Mouse (Mus musculus): ENCODE measurements at regions not wholly inside any gene's neighbourhood (a gene's known extent, or its start where the extent isn't known, plus 50 kb on each side); places are given as distances from the start of the nearest gene placed in this dataset.

- peak; percentile 53 for DNase-seq (ENCODE audit: low read depth, low spot score)
Measured at GRCm38 (mm10) chr4:32074399-32075296, 110.8 kb downstream of the Map3k7 start.

DNA sequence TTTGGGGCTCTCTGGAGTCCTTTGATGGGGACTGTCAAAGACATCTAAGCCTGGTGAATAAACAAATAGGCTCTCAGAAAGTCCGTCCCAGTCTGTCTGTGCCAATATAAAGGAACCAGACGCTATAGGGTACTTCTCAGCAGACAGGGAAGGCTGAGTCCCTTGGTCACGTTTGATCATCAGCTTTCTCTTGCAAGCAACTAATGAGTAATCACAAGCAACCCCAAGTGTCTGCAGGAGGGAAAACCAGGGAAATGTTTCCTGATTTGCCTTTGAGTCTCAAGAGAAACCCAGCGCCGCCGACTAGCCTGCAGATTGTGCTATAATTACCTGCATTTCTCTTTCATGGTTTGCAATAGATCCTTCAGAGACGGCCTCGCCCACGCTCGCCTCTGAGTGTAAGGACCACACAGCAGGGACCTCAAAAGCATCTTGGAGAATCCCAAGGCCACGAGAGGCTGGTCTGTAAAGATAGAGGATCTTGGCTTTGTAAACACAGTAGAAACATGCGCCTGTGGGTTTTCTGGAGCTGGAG lies 112.6 kb downstream of the Map3k7 start:
- DNase-seq (ENCODE audit: low read depth, low spot score), result no peak

DNA sequence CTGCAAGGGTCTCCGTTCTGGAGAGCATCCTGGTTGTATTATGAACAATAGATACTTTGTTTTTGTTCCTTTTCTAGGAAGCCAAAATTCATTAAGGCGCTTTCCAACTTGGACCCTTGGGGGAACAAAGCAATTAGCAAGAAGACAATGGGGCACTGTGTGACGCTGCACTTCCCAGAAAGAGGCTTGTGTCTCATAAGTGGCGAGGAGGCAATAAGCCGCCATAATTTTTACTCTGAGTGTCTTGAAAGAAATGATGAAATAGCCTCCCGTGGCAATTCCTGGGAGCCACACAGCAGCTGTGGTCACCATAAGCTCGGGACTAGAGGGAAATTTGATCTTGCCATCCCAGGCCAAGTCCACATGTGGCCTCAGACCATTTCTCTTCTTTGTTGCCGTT lies 119.6 kb downstream of the Map3k7 start:
- no peak for DNase-seq (ENCODE audit: low read depth, low spot score)

- no peak for DNase-seq (ENCODE audit: low read depth, low spot score)
Measured at GRCm38 (mm10) chr4:32084250-32084869, 120.5 kb downstream of the Map3k7 start.

GRCm38 (mm10) chr4:32085040-32085439 lies 121.1 kb downstream of the Map3k7 start:
- DNase-seq (ENCODE audit: low read depth, low spot score), result no peak

GRCm38 (mm10) chr4:32091086-32091485 lies 127.2 kb downstream of the Map3k7 start:
- no peak for DNase-seq (ENCODE audit: low read depth, low spot score)

DNA sequence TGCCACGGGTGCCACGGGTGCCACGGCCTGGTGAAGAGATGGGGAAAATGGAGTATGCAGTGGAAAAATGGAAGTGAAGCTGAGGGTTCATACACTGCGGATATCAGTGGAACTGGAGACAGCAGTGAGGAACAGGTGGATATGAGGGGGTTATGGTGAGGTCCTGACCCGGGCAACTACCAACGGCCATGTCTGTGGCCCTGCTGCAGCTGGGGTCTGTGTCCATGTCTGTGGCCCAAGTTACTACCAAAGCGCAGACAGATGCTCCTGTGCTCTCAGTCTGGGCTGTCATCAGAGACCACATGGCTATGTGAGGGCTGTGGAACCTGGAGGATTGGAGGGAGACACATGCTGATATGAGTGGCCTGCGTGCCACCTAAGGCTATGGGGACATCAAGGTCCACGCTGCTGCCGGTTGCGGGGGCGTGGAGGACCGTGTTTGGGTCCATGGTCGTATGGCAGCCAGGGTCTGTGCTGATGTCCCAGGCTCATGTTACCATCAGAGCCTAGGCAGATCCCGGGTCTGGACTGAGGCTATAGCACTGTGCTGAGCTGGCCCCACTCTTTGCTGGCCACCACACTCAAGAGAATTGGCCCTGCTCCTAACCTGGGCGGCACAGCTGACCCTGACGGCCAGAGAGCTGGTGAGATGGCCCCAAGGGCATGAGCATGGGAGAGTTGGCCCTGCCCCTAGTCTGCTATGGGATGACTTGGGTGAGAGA lies 128.6 kb downstream of the Map3k7 start:
- DNase-seq (ENCODE audit: low read depth, low spot score), result no peak

- no peak for DNase-seq (ENCODE audit: low read depth, low spot score)
Measured at GRCm38 (mm10) chr4:32098233-32098632, 134.3 kb downstream of the Map3k7 start.

DNA sequence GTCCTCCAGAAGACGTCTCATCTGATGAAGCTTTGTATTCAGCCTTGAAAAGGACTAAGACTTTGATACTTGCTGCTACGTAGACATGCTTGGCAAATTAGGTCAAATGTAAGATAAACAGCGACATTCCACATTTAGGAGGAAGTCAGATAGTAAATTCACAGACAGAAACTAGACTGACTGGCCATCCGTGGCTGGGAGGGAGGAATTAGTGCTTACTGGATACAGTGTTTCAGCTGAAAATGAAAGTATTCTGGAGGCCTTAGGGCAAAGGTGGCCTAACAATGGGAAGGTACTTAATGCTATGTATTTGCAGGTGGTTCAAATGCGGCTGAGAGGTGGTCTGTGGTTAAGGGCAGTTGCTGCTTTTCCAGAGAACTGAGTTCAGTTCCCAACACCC lies 137.1 kb downstream of the Map3k7 start:
- DNase-seq (ENCODE audit: low read depth, low spot score), result no peak

GRCm38 (mm10) chr4:32106664-32107171 lies 131.9 kb upstream of the Bach2 start:
- no peak for DNase-seq (ENCODE audit: low read depth, low spot score)

- DNase-seq (ENCODE audit: low read depth, low spot score), result no peak
Measured at GRCm38 (mm10) chr4:32122320-32122719, 116.3 kb upstream of the Bach2 start.

GRCm38 (mm10) chr4:32126828-32127227 lies 111.8 kb upstream of the Bach2 start:
- no peak for DNase-seq (ENCODE audit: low read depth, low spot score)

GRCm38 (mm10) chr4:32130594-32130993 lies 108.0 kb upstream of the Bach2 start:
- DNase-seq (ENCODE audit: low read depth, low spot score), result no peak

- DNase-seq (ENCODE audit: low read depth, low spot score), result no peak
Measured at GRCm38 (mm10) chr4:32131819-32132218, 106.8 kb upstream of the Bach2 start.

GRCm38 (mm10) chr4:32136151-32136550 lies 102.5 kb upstream of the Bach2 start:
- no peak for DNase-seq (ENCODE audit: low read depth, low spot score)

- DNase-seq (ENCODE audit: low read depth, low spot score), result no peak
Measured at GRCm38 (mm10) chr4:32137243-32137642, 101.4 kb upstream of the Bach2 start.

- no peak for DNase-seq (ENCODE audit: low read depth, low spot score)
Measured at GRCm38 (mm10) chr4:32137966-32138365, 100.6 kb upstream of the Bach2 start.

DNA sequence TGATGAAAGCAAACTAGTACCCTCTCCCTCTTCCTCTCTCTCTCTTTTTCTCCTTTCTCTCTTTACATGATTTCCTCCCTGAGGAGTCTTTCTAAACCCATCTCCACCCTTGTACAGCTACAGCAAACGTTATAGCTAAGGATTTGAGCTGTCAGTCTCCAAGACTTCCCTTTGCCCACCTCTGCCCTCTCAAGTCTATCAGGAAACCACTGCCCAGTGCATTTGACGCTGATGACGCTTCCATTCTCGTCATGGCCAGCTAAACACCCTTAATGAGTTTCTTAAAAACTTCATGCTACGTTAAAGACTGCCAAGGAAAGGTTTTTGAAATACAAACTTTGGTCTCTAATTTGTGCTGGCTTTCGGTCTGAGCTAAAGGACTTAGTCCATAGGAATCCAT lies 99.0 kb upstream of the Bach2 start:
- no peak for DNase-seq (ENCODE audit: low read depth, low spot score)

- no peak for DNase-seq (ENCODE audit: low read depth, low spot score)
Measured at GRCm38 (mm10) chr4:32140068-32140467, 98.5 kb upstream of the Bach2 start.

- DNase-seq (ENCODE audit: low read depth, low spot score), result no peak
Measured at GRCm38 (mm10) chr4:32142198-32142597, 96.4 kb upstream of the Bach2 start.

DNA sequence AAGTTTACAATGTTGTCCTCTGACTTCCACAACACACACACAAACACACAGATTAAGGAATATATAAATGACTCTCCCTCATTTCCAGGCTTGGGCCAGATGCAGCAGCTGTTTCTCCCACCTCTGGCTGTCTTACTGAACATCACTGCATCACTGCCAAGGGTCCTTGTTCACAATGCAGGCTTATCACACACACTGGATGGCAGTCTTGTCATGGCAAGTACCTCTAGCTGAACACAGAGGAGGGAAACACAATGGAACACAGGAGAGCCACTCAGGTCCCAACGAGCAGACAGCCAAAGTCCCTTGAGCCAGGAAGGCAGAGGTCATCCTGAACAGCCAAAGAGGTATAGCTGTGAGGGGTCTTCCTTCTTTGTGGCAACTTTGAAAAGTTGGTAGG lies 91.5 kb upstream of the Bach2 start:
- DNase-seq (ENCODE audit: low read depth, low spot score), result no peak

DNA sequence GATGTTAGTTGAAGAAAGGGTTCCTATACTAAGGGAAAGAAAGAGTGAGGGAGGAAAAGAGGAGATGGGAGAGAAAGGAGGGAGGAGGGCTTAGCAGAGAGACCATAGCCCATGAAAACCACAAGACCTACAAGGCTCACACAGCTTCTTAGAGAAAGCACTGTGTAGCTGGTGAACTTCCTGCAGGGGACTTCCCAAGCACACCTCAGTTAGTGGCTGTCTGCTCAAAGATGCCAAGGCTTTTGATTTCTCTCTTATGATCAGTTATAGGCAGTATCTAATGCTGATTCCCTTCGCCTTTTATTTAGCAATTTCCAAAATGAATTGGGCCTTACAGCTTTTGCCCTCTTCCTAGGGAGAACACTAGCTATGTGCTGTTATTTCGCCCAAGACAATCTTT lies 90.0 kb upstream of the Bach2 start:
- no peak for DNase-seq (ENCODE audit: low read depth, low spot score)

Measured in 3T3-L1 (cell line).